Mouse (Mus musculus) hindbrain, embryonic 11.5 days (tissue): ENCODE data around the gene Mtx1. TPM values are rescaled to one million over a fixed set of nuclear protein-coding genes. Genes with fewer than 3 reads are reported as not detected.
A peak's percentile ranks its signal among the peaks of the same experiment; 100 is the strongest.

Experiments
- ATAC-seq: fragments of 200-750 bp; cut with Nextera tagmentation; 2 replicates; pipeline ENCODE4 v1.8.0; 2017; ENCODE audit warnings: mild to moderate bottlenecking, moderate TSS enrichment, moderate library complexity; ENCODE audit not compliant: low FRiP score
- DNase-seq: peaks from one replicate; pipeline ENCODE4 v3.0.0-alpha.2; 2015; ENCODE audit warnings: low spot score
- H3K27ac ChIP-seq: fragments of 300-500 bp; sonication (generic); 2 replicates; pipeline ENCODE4 v1.5.1; 2014; ENCODE audit warnings: mild to moderate bottlenecking, low read depth, low read length
- H3K27me3 ChIP-seq: fragments of 300-500 bp; sonication (generic); 2 replicates; pipeline ENCODE4 v1.6.1; 2014; ENCODE audit warnings: mild to moderate bottlenecking, low read length, moderate library complexity, mixed read lengths; ENCODE audit not compliant: control insufficient read depth, insufficient read depth
- H3K36me3 ChIP-seq: fragments of 300-500 bp; sonication (generic); 2 replicates; pipeline ENCODE4 v1.6.1; 2014; ENCODE audit warnings: mild to moderate bottlenecking, low read length, moderate library complexity, mixed read lengths; ENCODE audit not compliant: control insufficient read depth, insufficient read depth
- H3K4me1 ChIP-seq: fragments of 300-500 bp; sonication (generic); replicated peaks from 2 replicates; pipeline ENCODE4 v1.6.1; 2014; ENCODE audit warnings: low read length, mixed read lengths; ENCODE audit not compliant: control insufficient read depth, insufficient read depth
- H3K4me2 ChIP-seq: fragments of 300-500 bp; sonication (generic); replicated peaks from 2 replicates; pipeline ENCODE4 v1.6.1; 2014; ENCODE audit warnings: mild to moderate bottlenecking, low read depth, low read length
- H3K4me3 ChIP-seq: fragments of 300-500 bp; sonication (generic); 2 replicates; pipeline ENCODE4 v1.5.1; 2014; ENCODE audit warnings: low read depth, low read length
- H3K9ac ChIP-seq: fragments of 300-500 bp; sonication (generic); 2 replicates; pipeline ENCODE4 v1.6.1; 2014; ENCODE audit warnings: low read depth, low read length
- H3K9me3 ChIP-seq: fragments of 300-500 bp; sonication (generic); 2 replicates; pipeline ENCODE4 v1.6.1; 2016; ENCODE audit warnings: low read length; ENCODE audit not compliant: control insufficient read depth
- WGBS: fragments of 180-500 bp; shearing (Covaris S2); extraction: QIAGEN DNeasy Blood & Tissue Kit; methylation state at CpG from one replicate; pipeline ENCODE4 v1.1.7; 2014; 5-methylcytosine and 5-hydroxymethylcytosine counted together
- polyA plus RNA-seq: library from polyadenylated mRNA; unstranded; fragments of >200 nt; fragmentation: Nextera tagmentation; extraction: Ambion mirVana; gene quantifications from 2 replicates; pipeline ENCODE4 v1.2.1, GENCODE M21; 2014

Mtx1 gene
- 180 and 181 TPM in 2 replicates for polyA plus RNA-seq

- H3K4me2 ChIP-seq, result peak within 1 kb of the TSS; percentile 84
- H3K4me3 ChIP-seq, result peak within 1 kb of the TSS; percentile 84
- ATAC-seq, result no peak; the same call in 1 of the 2 replicates
- no peak for DNase-seq
- H3K27ac ChIP-seq, result peak within 1 kb of the TSS; percentile 84
- peaks cover 4% of the 10 kb centered on the region; the same call in 1 of the 2 replicates for H3K36me3 ChIP-seq
- 2% methylated on average over 21 of the region's 21 CpGs for WGBS
- H3K9me3 ChIP-seq, result no peaks in the 10 kb centered on the region
- 0 out of 2 replicates have a peak, but pooled peaks cover 2% of the 10 kb centered on the region for H3K27me3 ChIP-seq
- peaks cover 18% of the 10 kb centered on the region for H3K4me1 ChIP-seq
- peak within 1 kb of the TSS; percentile 83 for H3K9ac ChIP-seq
These were observed at the start of gene Mtx1 for GRCm38 (mm10) chr3:89226900-89227299. TSS of gene Mtx1 (minus strand) at chr3:89227088.

GRCm38 (mm10) chr3:89276061-89276460, 49.2 kb upstream of the Mtx1 start:
- 93% methylated on average over 13 of the region's 13 CpGs for WGBS
- H3K4me3 ChIP-seq, result no peak overlapping the region
- no peak overlapping the region for H3K27ac ChIP-seq
- H3K4me1 ChIP-seq, result peaks cover 11% of the 10 kb centered on the region
- no peaks in the 10 kb centered on the region for H3K9me3 ChIP-seq
- ATAC-seq, result no peak
- H3K27me3 ChIP-seq, result peaks cover 30% of the 10 kb centered on the region
- DNase-seq, result no peak
- H3K9ac ChIP-seq, result no peak overlapping the region
- H3K36me3 ChIP-seq, result no peaks in the 10 kb centered on the region
- H3K4me2 ChIP-seq, result no peak overlapping the region

- Histone ChIP-seq H3K9ac (no peak overlapping the region), H3K4me1 (0 out of 2 replicates have a peak, but pooled peaks cover 6% of the 10 kb centered on the region), H3K27ac (no peak overlapping the region), H3K4me3 (no peak overlapping the region), H3K4me2 (no peak overlapping the region), H3K36me3 (no peaks in the 10 kb centered on the region), H3K27me3 (no peaks in the 10 kb centered on the region), H3K9me3 (no peaks in the 10 kb centered on the region)
- DNase-seq (no peak), ATAC-seq (no peak)
- 72% methylated on average over 6 of the region's 6 CpGs for WGBS
These were observed 44.9 kb upstream of the Mtx1 start for GRCm38 (mm10) chr3:89271760-89272159.

GRCm38 (mm10) chr3:89270891-89271290, 44.0 kb upstream of the Mtx1 start:
- no peak for DNase-seq
- WGBS, result 72% methylated on average over 6 of the region's 6 CpGs
- no peak overlapping the region for H3K4me3 ChIP-seq

GRCm38 (mm10) chr3:89270051-89270755, 43.3 kb upstream of the Mtx1 start, which contains the start of gene Slc50a1:
TSS of gene Slc50a1 (minus strand) at chr3:89270570.
- peak within 1 kb of the TSS; percentile 47; the same call in 1 of the 2 replicates for H3K27ac ChIP-seq
- no peaks in the 10 kb centered on the region for H3K36me3 ChIP-seq
- WGBS, result 4% methylated on average over 39 of the region's 39 CpGs
- DNase-seq (peak; percentile 72), ATAC-seq (peak; percentile 64; the same call in 1 of the 2 replicates)
- H3K9ac ChIP-seq, result peak within 1 kb of the TSS; percentile 90
- no peaks in the 10 kb centered on the region for H3K27me3 ChIP-seq
- 0 out of 2 replicates have a peak, but pooled peaks cover 6% of the 10 kb centered on the region for H3K4me1 ChIP-seq
- H3K4me2 ChIP-seq, result peak within 1 kb of the TSS; percentile 86
- no peaks in the 10 kb centered on the region for H3K9me3 ChIP-seq
- peak within 1 kb of the TSS; percentile 49 for H3K4me3 ChIP-seq

More at GRCm38 (mm10) chr3:89270891-89271290, 44.0 kb upstream of the Mtx1 start:
- Histone ChIP-seq H3K27me3 (no peaks in the 10 kb centered on the region), H3K9me3 (no peaks in the 10 kb centered on the region), H3K4me2 (peak overlapping the region; percentile 86), H3K9ac (peak overlapping the region; percentile 90), H3K27ac (no peak overlapping the region), H3K4me1 (0 out of 2 replicates have a peak, but pooled peaks cover 6% of the 10 kb centered on the region), H3K36me3 (no peaks in the 10 kb centered on the region)
- no peak for ATAC-seq

- Histone ChIP-seq H3K4me2 (no peak overlapping the region), H3K9ac (no peak overlapping the region)
These were observed 42.0 kb upstream of the Mtx1 start for GRCm38 (mm10) chr3:89268916-89269315.

GRCm38 (mm10) chr3:89266439-89266893, 39.6 kb upstream of the Mtx1 start:
- Histone ChIP-seq H3K4me3 (peak overlapping the region; percentile 70), H3K36me3 (no peaks in the 10 kb centered on the region), H3K9me3 (no peaks in the 10 kb centered on the region), H3K4me1 (0 out of 2 replicates have a peak, but pooled peaks cover 6% of the 10 kb centered on the region), H3K4me2 (peak overlapping the region; percentile 91), H3K27ac (peak overlapping the region; percentile 48; the same call in 1 of the 2 replicates), H3K27me3 (no peaks in the 10 kb centered on the region), H3K9ac (peak overlapping the region; percentile 87)
- under 1% methylated on average over 20 of the region's 20 CpGs for WGBS
- DNase-seq (peak; percentile 89), ATAC-seq (peak; percentile 85)

More at GRCm38 (mm10) chr3:89268916-89269315, 42.0 kb upstream of the Mtx1 start:
- ATAC-seq, result no peak
- no peak for DNase-seq
- Histone ChIP-seq H3K9me3 (no peaks in the 10 kb centered on the region), H3K4me1 (0 out of 2 replicates have a peak, but pooled peaks cover 6% of the 10 kb centered on the region), H3K27ac (no peak overlapping the region), H3K27me3 (no peaks in the 10 kb centered on the region), H3K36me3 (no peaks in the 10 kb centered on the region), H3K4me3 (no peak overlapping the region)
- 52% methylated on average over 8 of the region's 8 CpGs for WGBS

GRCm38 (mm10) chr3:89262417-89262816, 35.5 kb upstream of the Mtx1 start:
- ATAC-seq (no peak), DNase-seq (no peak)
- WGBS, result 71% methylated on average over 10 of the region's 10 CpGs
- Histone ChIP-seq H3K27ac (no peak overlapping the region), H3K27me3 (no peaks in the 10 kb centered on the region), H3K9ac (no peak overlapping the region), H3K4me2 (no peak overlapping the region), H3K4me1 (no peaks in the 10 kb centered on the region), H3K4me3 (no peak overlapping the region), H3K36me3 (no peaks in the 10 kb centered on the region), H3K9me3 (no peaks in the 10 kb centered on the region)
